Mouse (Mus musculus) liver, embryonic 11.5 days (tissue): ENCODE results near the gene Srrm2. TPM values are rescaled to one million over a fixed set of nuclear protein-coding genes. Genes with fewer than 3 reads are reported as not detected.

Source experiments
- ATAC-seq: fragments of 200-750 bp; cut with Nextera tagmentation; replicated peaks from 2 replicates; pipeline ENCODE4 v1.8.0; 2017; ENCODE audit warnings: moderate number of reproducible peaks, mild to moderate bottlenecking, moderate TSS enrichment, moderate library complexity; ENCODE audit not compliant: low FRiP score
- DNase-seq: peaks from one replicate; pipeline ENCODE4 v3.0.0-alpha.2; 2017; ENCODE audit warnings: low spot score
- H3K27ac ChIP-seq: fragments of 300-500 bp; sonication (generic); 2 replicates; pipeline ENCODE4 v1.5.1; 2014; ENCODE audit warnings: mild to moderate bottlenecking, low read depth, low read length, control low read depth
- H3K27me3 ChIP-seq: fragments of 300-500 bp; sonication (generic); replicated peaks from 2 replicates; pipeline ENCODE4 v1.6.1; 2014; ENCODE audit warnings: low read length, mixed read lengths; ENCODE audit not compliant: control insufficient read depth, insufficient read depth
- H3K36me3 ChIP-seq: fragments of 300-500 bp; sonication (generic); 2 replicates; pipeline ENCODE4 v1.6.1; 2014; ENCODE audit warnings: mild to moderate bottlenecking, low read length, moderate library complexity, mixed read lengths; ENCODE audit not compliant: control insufficient read depth, insufficient read depth
- H3K4me1 ChIP-seq: fragments of 300-500 bp; sonication (generic); replicated peaks from 2 replicates; pipeline ENCODE4 v1.6.1; 2014; ENCODE audit warnings: low read length, mixed read lengths; ENCODE audit not compliant: control insufficient read depth, insufficient read depth
- H3K4me2 ChIP-seq: fragments of 300-500 bp; sonication (generic); 2 replicates; pipeline ENCODE4 v1.6.1; 2014; ENCODE audit warnings: mild to moderate bottlenecking, control low read depth, moderate library complexity
- H3K4me3 ChIP-seq: fragments of 300-500 bp; sonication (generic); 2 replicates; pipeline ENCODE4 v1.5.1; 2014; ENCODE audit warnings: low read depth, low read length, control low read depth
- H3K9ac ChIP-seq: fragments of 300-500 bp; sonication (generic); 2 replicates; pipeline ENCODE4 v1.6.1; 2014; ENCODE audit warnings: low read depth, low read length, control low read depth
- H3K9me3 ChIP-seq: fragments of 300-500 bp; sonication (generic); 2 replicates; pipeline ENCODE4 v1.6.1; 2016; ENCODE audit warnings: low read length, inconsistent platforms, mixed read lengths; ENCODE audit not compliant: control insufficient read depth
- WGBS: fragments of 180-500 bp; shearing (Covaris S2); extraction: QIAGEN DNeasy Blood & Tissue Kit; methylation state at CpG from one replicate; pipeline ENCODE4 v1.1.7; 2014; 5-methylcytosine and 5-hydroxymethylcytosine counted together
- polyA plus RNA-seq: library from polyadenylated mRNA; unstranded; fragments of >200 nt; fragmentation: Nextera tagmentation; extraction: Ambion mirVana; gene quantifications from 2 replicates; pipeline ENCODE4 v1.2.1, GENCODE M21; 2014

Gene Srrm2
- polyA plus RNA-seq, result 355 and 398 TPM in 2 replicates

- peak; percentile 57 for ATAC-seq
- peak within 1 kb of the TSS; percentile 74 for H3K27ac ChIP-seq
- no peaks in the 10 kb centered on the region for H3K36me3 ChIP-seq
- peaks cover 13% of the 10 kb centered on the region for H3K4me1 ChIP-seq
- no peaks in the 10 kb centered on the region for H3K9me3 ChIP-seq
- 4% methylated on average over 29 of the region's 29 CpGs for WGBS
- H3K27me3 ChIP-seq, result no peaks in the 10 kb centered on the region
- peak within 1 kb of the TSS; percentile 91 for H3K9ac ChIP-seq
- peak within 1 kb of the TSS; percentile 55 for H3K4me3 ChIP-seq
- H3K4me2 ChIP-seq, result peak within 1 kb of the TSS; percentile 91
- peak; percentile 74 for DNase-seq
Observed at GRCm38 (mm10) chr17:23790269-23791078, at the start of gene Srrm2. Srrm2 (plus strand) TSS chr17:23790532.

- 5% methylated on average over 13 of the region's 13 CpGs for WGBS
- no peak within 1 kb of the TSS; the same call in 1 of the 2 replicates for H3K27ac ChIP-seq
- peak; percentile 80 for ATAC-seq
- no peak for DNase-seq
- H3K9ac ChIP-seq, result peak within 1 kb of the TSS; percentile 70
- peaks cover 24% of the 10 kb centered on the region for H3K4me1 ChIP-seq
- peaks cover 74% of the 10 kb centered on the region for H3K27me3 ChIP-seq
- H3K9me3 ChIP-seq, result no peaks in the 10 kb centered on the region
- H3K4me2 ChIP-seq, result peak within 1 kb of the TSS; percentile 100
- peaks cover 3% of the 10 kb centered on the region; the same call in 1 of the 2 replicates for H3K36me3 ChIP-seq
- H3K4me3 ChIP-seq, result peak within 1 kb of the TSS; percentile 70
Observed at GRCm38 (mm10) chr17:23740598-23741021, 49.7 kb upstream of the Srrm2 start, which contains the start of gene Paqr4. Paqr4 (minus strand) TSS chr17:23740867.

- Histone ChIP-seq H3K4me2 (peak overlapping the region; percentile 45), H3K9ac (no peak overlapping the region), H3K9me3 (no peaks in the 10 kb centered on the region), H3K27ac (no peak overlapping the region), H3K4me1 (peaks cover 32% of the 10 kb centered on the region), H3K4me3 (peak overlapping the region; percentile 14; the same call in 1 of the 2 replicates), H3K36me3 (no peaks in the 10 kb centered on the region), H3K27me3 (peaks cover 84% of the 10 kb centered on the region)
- DNase-seq (no peak), ATAC-seq (no peak)
- 45% methylated on average over 38 of the region's 38 CpGs for WGBS
Observed at GRCm38 (mm10) chr17:23741359-23742209, 48.7 kb upstream of the Srrm2 start.

- H3K27me3 ChIP-seq, result peaks cover 89% of the 10 kb centered on the region
- no peak overlapping the region for H3K9ac ChIP-seq
- no peaks in the 10 kb centered on the region for H3K36me3 ChIP-seq
- WGBS, result 9% methylated on average over 44 of the region's 44 CpGs
- no peak for DNase-seq
- no peak overlapping the region for H3K27ac ChIP-seq
- peak overlapping the region; percentile 45 for H3K4me2 ChIP-seq
- H3K4me1 ChIP-seq, result peaks cover 32% of the 10 kb centered on the region
- H3K4me3 ChIP-seq, result peak overlapping the region; percentile 14
- no peaks in the 10 kb centered on the region for H3K9me3 ChIP-seq
- ATAC-seq, result no peak
Observed at GRCm38 (mm10) chr17:23742210-23742793, 48.0 kb upstream of the Srrm2 start.

- H3K27ac ChIP-seq, result no peak overlapping the region
- H3K4me3 ChIP-seq, result peak overlapping the region; percentile 14; the same call in 1 of the 2 replicates
- H3K4me2 ChIP-seq, result no peak overlapping the region
- H3K4me1 ChIP-seq, result peaks cover 32% of the 10 kb centered on the region
- no peaks in the 10 kb centered on the region for H3K9me3 ChIP-seq
- ATAC-seq, result no peak
- WGBS, result 57% methylated on average over 12 of the region's 12 CpGs
- peaks cover 89% of the 10 kb centered on the region for H3K27me3 ChIP-seq
- no peak overlapping the region for H3K9ac ChIP-seq
- H3K36me3 ChIP-seq, result no peaks in the 10 kb centered on the region
- DNase-seq, result no peak
Observed at GRCm38 (mm10) chr17:23742941-23743340, 47.4 kb upstream of the Srrm2 start.

GRCm38 (mm10) chr17:23744076-23744475 lies 46.3 kb upstream of the Srrm2 start:
- peaks cover 84% of the 10 kb centered on the region for H3K27me3 ChIP-seq
- no peaks in the 10 kb centered on the region for H3K9me3 ChIP-seq
- ATAC-seq, result no peak
- DNase-seq, result no peak
- H3K4me1 ChIP-seq, result peaks cover 28% of the 10 kb centered on the region
- H3K36me3 ChIP-seq, result no peaks in the 10 kb centered on the region
- H3K4me2 ChIP-seq, result no peak overlapping the region
- H3K9ac ChIP-seq, result no peak overlapping the region
- no peak overlapping the region for H3K27ac ChIP-seq
- WGBS, result 25% methylated on average over 8 of the region's 8 CpGs
- H3K4me3 ChIP-seq, result no peak overlapping the region

GRCm38 (mm10) chr17:23744651-23745050 lies 45.7 kb upstream of the Srrm2 start:
- Histone ChIP-seq H3K27ac (no peak overlapping the region), H3K36me3 (no peaks in the 10 kb centered on the region), H3K9ac (no peak overlapping the region), H3K4me2 (no peak overlapping the region; the same call in 1 of the 2 replicates), H3K4me3 (0 out of 2 replicates have a peak overlapping the region, but pooled peaks have one; percentile 17), H3K9me3 (no peaks in the 10 kb centered on the region), H3K27me3 (peaks cover 78% of the 10 kb centered on the region), H3K4me1 (peaks cover 28% of the 10 kb centered on the region)
- 6% methylated on average over 13 of the region's 14 CpGs for WGBS
- ATAC-seq (no peak), DNase-seq (no peak)
